Mouse (Mus musculus): Measurements from ENCODE around the gene Kcnh1. TPM values are rescaled to one million over a fixed set of nuclear protein-coding genes. Genes with fewer than 3 reads are reported as not detected.

Gene Kcnh1
- 0.35 and 0.77 TPM in 2 replicates for polyA plus RNA-seq (2014; fragmentation: Nextera tagmentation; extraction: Ambion mirVana)

- Histone ChIP-seq H3K4me2 (replicated peaks; ENCODE audit: low read depth, low read length) (peak within 1 kb of the TSS; percentile 90), H3K9ac (replicated peaks; ENCODE audit: low read depth, low read length) (peak within 1 kb of the TSS; percentile 30; the same call in 1 of the 2 replicates), H3K36me3 (ENCODE audit: control insufficient read depth, insufficient read depth, low read length) (no peaks in the 10 kb centered on the region), H3K9me3 (ENCODE audit: control insufficient read depth, low read depth, low read length) (no peaks in the 10 kb centered on the region), H3K27ac (ENCODE audit: low read length) (no peak within 1 kb of the TSS), H3K27me3 (ENCODE audit: control insufficient read depth, insufficient read depth, low read length) (peaks cover 9% of the 10 kb centered on the region; the same call in 1 of the 2 replicates), H3K4me1 (ENCODE audit: control insufficient read depth, insufficient read depth, low read length) (no peaks in the 10 kb centered on the region), H3K4me3 (ENCODE audit: low read depth, low read length) (peak within 1 kb of the TSS; percentile 42)
- WGBS = under 1% methylated on average over 69 of the region's 73 CpGs
- ATAC-seq (ENCODE audit: insufficient number of reproducible peaks, insufficient read depth, low FRiP score, low read depth) = peak; percentile 92
Observed at GRCm38 (mm10) chr1:192190508-192191321, at the start of gene Kcnh1. Gene Kcnh1, plus strand, starts transcription at chr1:192190774.

GRCm38 (mm10) chr1:192151179-192151578 is 39.4 kb upstream of the Kcnh1 start:
- ATAC-seq (ENCODE audit: insufficient number of reproducible peaks, insufficient read depth, low FRiP score, low read depth) = no peak
- no peak overlapping the region for H3K4me2 ChIP-seq (replicated peaks; ENCODE audit: low read depth, low read length)
- H3K4me1 ChIP-seq (ENCODE audit: control insufficient read depth, insufficient read depth, low read length) = no peaks in the 10 kb centered on the region
- no peaks in the 10 kb centered on the region for H3K36me3 ChIP-seq (ENCODE audit: control insufficient read depth, insufficient read depth, low read length)
- no peak overlapping the region for H3K27ac ChIP-seq (ENCODE audit: low read length)
- no peak overlapping the region for H3K9ac ChIP-seq (replicated peaks; ENCODE audit: low read depth, low read length)
- H3K4me3 ChIP-seq (ENCODE audit: low read depth, low read length) = no peak overlapping the region
- H3K9me3 ChIP-seq (ENCODE audit: control insufficient read depth, low read depth, low read length) = no peaks in the 10 kb centered on the region
- no peaks in the 10 kb centered on the region for H3K27me3 ChIP-seq (ENCODE audit: control insufficient read depth, insufficient read depth, low read length)
- 85% methylated on average over 4 of the region's 4 CpGs for WGBS

- Histone ChIP-seq H3K27me3 (ENCODE audit: control insufficient read depth, insufficient read depth, low read length) (no peaks in the 10 kb centered on the region), H3K4me1 (ENCODE audit: control insufficient read depth, insufficient read depth, low read length) (no peaks in the 10 kb centered on the region), H3K4me3 (ENCODE audit: low read depth, low read length) (no peak overlapping the region), H3K9ac (replicated peaks; ENCODE audit: low read depth, low read length) (no peak overlapping the region), H3K27ac (ENCODE audit: low read length) (no peak overlapping the region), H3K4me2 (replicated peaks; ENCODE audit: low read depth, low read length) (no peak overlapping the region), H3K36me3 (ENCODE audit: control insufficient read depth, insufficient read depth, low read length) (no peaks in the 10 kb centered on the region), H3K9me3 (ENCODE audit: control insufficient read depth, low read depth, low read length) (no peaks in the 10 kb centered on the region)
- no peak for ATAC-seq (ENCODE audit: insufficient number of reproducible peaks, insufficient read depth, low FRiP score, low read depth)
- WGBS = 77% methylated on average over 3 of the region's 3 CpGs
Observed at GRCm38 (mm10) chr1:192171477-192171876, 19.1 kb upstream of the Kcnh1 start.

- H3K4me3 ChIP-seq (ENCODE audit: low read depth, low read length) = no peak overlapping the region
- H3K4me2 ChIP-seq (replicated peaks; ENCODE audit: low read depth, low read length) = no peak overlapping the region
- 0 out of 2 replicates have a peak, but pooled peaks cover 4% of the 10 kb centered on the region for H3K9me3 ChIP-seq (ENCODE audit: control insufficient read depth, low read depth, low read length)
- no peak overlapping the region for H3K27ac ChIP-seq (ENCODE audit: low read length)
- ATAC-seq (ENCODE audit: insufficient number of reproducible peaks, insufficient read depth, low FRiP score, low read depth) = no peak
- no peaks in the 10 kb centered on the region for H3K36me3 ChIP-seq (ENCODE audit: control insufficient read depth, insufficient read depth, low read length)
- no peaks in the 10 kb centered on the region for H3K4me1 ChIP-seq (ENCODE audit: control insufficient read depth, insufficient read depth, low read length)
- no peak overlapping the region for H3K9ac ChIP-seq (replicated peaks; ENCODE audit: low read depth, low read length)
- WGBS = 63% methylated on average over 3 of the region's 3 CpGs
- no peaks in the 10 kb centered on the region for H3K27me3 ChIP-seq (ENCODE audit: control insufficient read depth, insufficient read depth, low read length)
Observed at GRCm38 (mm10) chr1:192179877-192180276, 10.7 kb upstream of the Kcnh1 start.

GRCm38 (mm10) chr1:192181696-192182257 is 8.8 kb upstream of the Kcnh1 start:
- Histone ChIP-seq H3K27me3 (ENCODE audit: control insufficient read depth, insufficient read depth, low read length) (no peaks in the 10 kb centered on the region), H3K4me3 (ENCODE audit: low read depth, low read length) (no peak overlapping the region), H3K27ac (ENCODE audit: low read length) (no peak overlapping the region), H3K4me1 (ENCODE audit: control insufficient read depth, insufficient read depth, low read length) (no peaks in the 10 kb centered on the region), H3K9ac (replicated peaks; ENCODE audit: low read depth, low read length) (no peak overlapping the region), H3K9me3 (ENCODE audit: control insufficient read depth, low read depth, low read length) (0 out of 2 replicates have a peak, but pooled peaks cover 4% of the 10 kb centered on the region), H3K36me3 (ENCODE audit: control insufficient read depth, insufficient read depth, low read length) (no peaks in the 10 kb centered on the region), H3K4me2 (replicated peaks; ENCODE audit: low read depth, low read length) (no peak overlapping the region)
- no peak for ATAC-seq (ENCODE audit: insufficient number of reproducible peaks, insufficient read depth, low FRiP score, low read depth)
- WGBS = 77% methylated on average over 4 of the region's 4 CpGs

GRCm38 (mm10) chr1:192189056-192189455 is 1.5 kb upstream of the Kcnh1 start:
- H3K4me1 ChIP-seq (ENCODE audit: control insufficient read depth, insufficient read depth, low read length) = no peaks in the 10 kb centered on the region
- peaks cover 9% of the 10 kb centered on the region; the same call in 1 of the 2 replicates for H3K27me3 ChIP-seq (ENCODE audit: control insufficient read depth, insufficient read depth, low read length)
- ATAC-seq (ENCODE audit: insufficient number of reproducible peaks, insufficient read depth, low FRiP score, low read depth) = no peak
- H3K9me3 ChIP-seq (ENCODE audit: control insufficient read depth, low read depth, low read length) = no peaks in the 10 kb centered on the region
- WGBS = 8% methylated on average over 4 of the region's 4 CpGs
- H3K36me3 ChIP-seq (ENCODE audit: control insufficient read depth, insufficient read depth, low read length) = no peaks in the 10 kb centered on the region
- H3K4me3 ChIP-seq (ENCODE audit: low read depth, low read length) = no peak overlapping the region
- H3K9ac ChIP-seq (replicated peaks; ENCODE audit: low read depth, low read length) = no peak overlapping the region
- H3K27ac ChIP-seq (ENCODE audit: low read length) = no peak overlapping the region
- H3K4me2 ChIP-seq (replicated peaks; ENCODE audit: low read depth, low read length) = no peak overlapping the region

- WGBS = 82% methylated on average over 11 of the region's 11 CpGs
- Histone ChIP-seq H3K4me1 (ENCODE audit: control insufficient read depth, insufficient read depth, low read length) (no peaks in the 10 kb centered on the region), H3K27ac (ENCODE audit: low read length) (no peak overlapping the region), H3K4me3 (ENCODE audit: low read depth, low read length) (no peak overlapping the region), H3K36me3 (ENCODE audit: control insufficient read depth, insufficient read depth, low read length) (no peaks in the 10 kb centered on the region), H3K9ac (replicated peaks; ENCODE audit: low read depth, low read length) (no peak overlapping the region), H3K27me3 (ENCODE audit: control insufficient read depth, insufficient read depth, low read length) (peaks cover 9% of the 10 kb centered on the region; the same call in 1 of the 2 replicates), H3K9me3 (ENCODE audit: control insufficient read depth, low read depth, low read length) (no peaks in the 10 kb centered on the region), H3K4me2 (replicated peaks; ENCODE audit: low read depth, low read length) (no peak overlapping the region)
- no peak for ATAC-seq (ENCODE audit: insufficient number of reproducible peaks, insufficient read depth, low FRiP score, low read depth)
Observed at GRCm38 (mm10) chr1:192189771-192190170, 803 bp upstream of the Kcnh1 start.

GRCm38 (mm10) chr1:192191322-192191639 is 707 bp downstream of the Kcnh1 start:
- WGBS = 5% methylated on average over 13 of the region's 13 CpGs
- Histone ChIP-seq H3K36me3 (ENCODE audit: control insufficient read depth, insufficient read depth, low read length) (no peaks in the 10 kb centered on the region), H3K4me1 (ENCODE audit: control insufficient read depth, insufficient read depth, low read length) (no peaks in the 10 kb centered on the region), H3K9ac (replicated peaks; ENCODE audit: low read depth, low read length) (no peak overlapping the region), H3K9me3 (ENCODE audit: control insufficient read depth, low read depth, low read length) (no peaks in the 10 kb centered on the region), H3K27me3 (ENCODE audit: control insufficient read depth, insufficient read depth, low read length) (peaks cover 9% of the 10 kb centered on the region; the same call in 1 of the 2 replicates), H3K4me2 (replicated peaks; ENCODE audit: low read depth, low read length) (peak overlapping the region; percentile 90), H3K4me3 (ENCODE audit: low read depth, low read length) (peak overlapping the region; percentile 42), H3K27ac (ENCODE audit: low read length) (no peak overlapping the region)
- ATAC-seq (ENCODE audit: insufficient number of reproducible peaks, insufficient read depth, low FRiP score, low read depth) = no peak
